Mouse (Mus musculus) 3T3-L1 (cell line): ENCODE results near the gene Lrrfip2.

Experiments
- DNase-seq: peaks from one replicate; pipeline ENCODE4 v3.0.0-alpha.2; 2015; ENCODE audit warnings: low read depth, low spot score

The Lrrfip2 gene

DNA sequence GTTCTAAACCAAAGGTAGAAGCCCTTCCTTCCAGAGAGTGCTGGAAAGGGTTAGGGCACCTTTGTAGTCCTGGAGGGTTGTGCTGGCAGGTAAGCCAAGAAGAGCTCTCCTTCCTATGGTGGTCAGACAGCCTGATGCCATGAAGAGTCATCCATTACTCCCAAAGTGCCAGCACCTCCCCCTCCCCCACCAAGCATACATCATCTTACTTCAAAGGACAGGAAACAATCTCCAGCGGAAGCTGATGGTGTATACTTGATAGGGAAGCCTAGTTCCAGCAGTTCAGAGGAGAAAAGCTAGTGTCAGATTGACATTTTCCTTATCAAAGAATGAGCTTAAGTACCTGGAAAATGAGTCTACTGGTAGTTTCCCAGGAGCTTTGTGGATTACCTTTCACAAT lies 157.8 kb downstream of the Lrrfip2 start:
- DNase-seq, result no peak
